Mouse (Mus musculus): ENCODE results near the gene Ctdsp2.

Ctdsp2 gene

GRCm38 (mm10) chr10:126990313-126991056 is 12.0 kb downstream of the Ctdsp2 start:
- peak; percentile 44 for DNase-seq (ENCODE audit: low read depth, low spot score)

DNA sequence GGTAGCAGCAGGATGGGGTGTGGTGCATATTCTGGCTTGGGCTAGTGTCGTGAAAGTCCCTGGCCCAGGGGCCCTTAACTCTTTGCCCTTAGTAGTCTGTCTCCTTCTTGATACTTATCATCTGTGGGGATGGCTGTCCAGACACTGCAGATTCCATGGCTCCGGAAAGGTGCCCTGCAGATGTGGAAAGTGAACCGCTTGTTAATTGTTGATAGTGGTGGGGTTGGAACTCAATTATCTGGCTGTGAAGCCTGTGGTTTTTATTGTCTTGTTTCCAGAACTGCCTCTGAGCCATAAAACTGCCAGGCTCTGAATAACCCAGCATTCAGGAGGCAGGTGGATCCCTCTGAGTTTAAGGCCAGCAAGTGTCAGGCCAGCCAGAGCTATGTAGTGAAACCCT is 13.2 kb downstream of the Ctdsp2 start:
- no peak for DNase-seq (ENCODE audit: low read depth, low spot score)

DNA sequence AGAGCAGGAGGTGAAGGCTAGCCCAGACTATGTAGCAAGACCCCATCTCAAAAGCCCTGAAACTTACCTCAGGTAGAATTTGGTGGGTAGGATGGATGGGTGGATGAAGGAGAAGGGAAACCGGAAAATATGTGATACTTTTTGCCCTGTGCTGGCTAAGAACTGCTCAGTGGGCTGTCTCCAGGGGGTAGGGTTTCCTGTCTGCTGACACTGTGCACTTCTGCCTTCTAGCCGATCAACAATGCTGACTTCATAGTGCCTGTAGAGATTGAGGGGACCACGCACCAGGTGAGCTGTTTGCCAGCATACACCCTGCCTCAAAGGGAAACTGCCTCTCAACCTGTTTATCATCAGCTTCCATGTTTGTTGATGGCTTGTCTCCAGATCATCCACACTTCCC is 15.1 kb downstream of the Ctdsp2 start:
- DNase-seq (ENCODE audit: low read depth, low spot score): no peak

DNA sequence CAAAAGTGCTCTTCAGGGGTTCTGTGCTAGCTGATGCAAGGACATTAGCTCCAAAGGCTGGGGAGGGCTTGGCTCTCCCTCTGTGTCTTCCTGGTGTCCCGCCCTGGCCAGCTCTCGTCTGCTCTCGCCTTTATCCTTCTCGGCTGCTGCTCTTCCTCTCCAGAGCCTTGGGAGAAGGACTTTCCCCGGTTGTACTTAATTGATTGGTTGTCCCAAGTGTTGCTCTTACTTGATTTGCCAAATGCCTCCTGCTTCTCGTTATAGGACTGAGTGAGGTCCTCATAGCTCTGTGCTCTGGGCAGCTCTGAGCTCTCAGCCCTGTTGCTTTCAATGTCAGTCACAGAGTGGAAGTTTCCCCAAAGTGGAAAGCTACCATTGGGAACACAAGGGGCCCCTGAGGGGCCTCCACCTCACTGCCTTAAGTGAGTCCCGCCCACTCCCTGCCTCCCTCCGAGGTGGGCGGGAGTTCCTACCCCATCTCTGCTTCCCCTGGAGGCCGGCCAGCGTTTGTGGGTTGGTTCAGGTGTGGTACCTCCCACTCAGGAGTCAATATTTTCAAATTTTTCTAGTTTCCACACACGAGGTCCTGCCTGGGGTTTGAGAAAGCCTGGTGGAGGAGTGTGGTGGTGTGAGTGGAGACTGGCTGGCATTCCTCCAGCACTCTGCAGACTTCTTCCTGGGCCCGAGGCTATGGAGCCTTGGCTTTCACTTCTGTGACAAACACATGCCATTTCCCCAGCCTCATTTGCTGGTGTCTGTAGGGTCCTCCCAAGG is 19.0 kb downstream of the Ctdsp2 start:
- no peak for DNase-seq (ENCODE audit: low read depth, low spot score)

DNA sequence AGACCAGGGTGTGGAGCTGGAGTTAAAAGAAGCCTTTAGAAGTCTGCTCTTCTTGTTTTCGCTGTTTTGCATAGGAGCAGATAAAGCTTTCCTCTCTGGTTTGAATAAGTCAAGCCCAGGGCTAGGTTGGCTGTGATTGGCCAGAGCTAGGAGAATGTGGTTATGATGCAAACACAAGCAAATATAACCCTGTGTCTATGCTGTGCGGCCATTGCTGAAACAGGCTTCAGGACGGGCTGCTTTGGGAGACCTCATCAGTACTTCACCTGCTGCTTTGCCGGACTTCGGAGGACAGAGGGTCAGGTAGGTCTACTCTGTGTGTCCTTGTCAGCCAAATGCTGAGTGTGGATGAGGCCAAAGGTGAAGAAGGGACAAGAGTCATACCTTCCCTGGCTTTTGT is 22.0 kb downstream of the Ctdsp2 start, which contains the start of gene Avil:
TSS of gene Avil (plus strand) at position 181 of the 400 bp plus-strand sequence.
- no peak for DNase-seq (ENCODE audit: low read depth, low spot score)

DNA sequence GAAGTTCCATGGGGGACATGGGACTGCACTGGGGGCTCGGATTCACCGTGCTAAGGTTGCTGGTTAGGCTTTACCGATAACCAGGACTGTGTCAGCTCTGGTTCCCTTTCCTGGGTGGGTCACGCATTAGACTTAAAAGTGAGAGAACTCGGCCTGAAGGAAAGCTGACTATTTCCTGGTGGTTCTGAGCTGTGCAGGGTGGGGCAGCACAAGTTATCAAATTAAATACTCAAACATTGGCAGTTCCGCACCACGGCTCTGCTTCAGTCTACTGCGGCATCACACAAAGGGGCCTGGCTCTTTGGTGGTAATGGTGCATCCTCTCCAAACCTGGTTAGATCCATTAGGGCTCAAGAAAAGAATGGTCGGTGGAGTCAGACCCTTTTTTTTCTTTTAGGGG is 22.8 kb downstream of the Ctdsp2 start:
- no peak for DNase-seq (ENCODE audit: low read depth, low spot score)

DNA sequence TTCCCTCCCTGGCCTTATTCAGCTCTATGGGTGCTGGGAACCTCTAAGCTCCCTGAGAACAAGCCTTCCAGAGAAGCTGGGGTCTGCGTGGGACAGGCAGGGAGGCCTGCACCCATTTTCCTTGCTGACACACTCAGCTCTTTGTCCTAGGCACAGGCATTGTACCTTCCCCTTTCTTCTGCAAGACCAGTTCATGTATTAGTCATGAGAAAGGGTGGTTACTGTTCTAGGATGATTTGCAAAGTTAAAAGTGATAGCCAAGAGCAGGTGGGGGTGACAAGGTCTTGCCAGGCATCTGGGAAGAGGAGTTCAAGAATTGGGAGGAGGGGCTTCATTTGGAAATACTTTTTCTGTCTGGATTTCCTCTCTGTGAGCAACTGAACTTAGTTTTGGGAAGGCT is 23.5 kb downstream of the Ctdsp2 start:
- no peak for DNase-seq (ENCODE audit: low read depth, low spot score)

DNA sequence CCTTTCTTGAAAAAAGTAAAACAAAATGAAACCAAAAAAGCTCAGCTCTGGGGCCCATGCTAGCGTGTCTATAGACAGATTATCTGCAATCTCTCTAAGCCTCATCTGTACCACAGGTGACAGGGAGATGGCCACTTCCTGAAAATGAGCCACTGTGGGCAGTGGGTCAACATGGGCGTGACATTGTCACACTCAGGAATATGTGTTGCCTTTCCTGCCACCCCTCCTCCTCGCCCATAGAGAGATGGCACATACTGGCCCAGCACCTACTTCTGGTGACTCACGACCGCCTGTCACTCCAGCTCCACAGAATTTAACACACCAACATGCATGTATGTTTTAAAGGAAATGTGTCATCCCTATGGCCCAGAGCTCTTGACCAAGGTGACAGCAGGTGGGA is 24.2 kb downstream of the Ctdsp2 start:
- DNase-seq (ENCODE audit: low read depth, low spot score): no peak

- DNase-seq (ENCODE audit: low read depth, low spot score): no peak
Measured at GRCm38 (mm10) chr10:127003334-127003733, 24.8 kb downstream of the Ctdsp2 start.

GRCm38 (mm10) chr10:127003806-127004205 is 25.3 kb downstream of the Ctdsp2 start:
- DNase-seq (ENCODE audit: low read depth, low spot score): no peak

DNA sequence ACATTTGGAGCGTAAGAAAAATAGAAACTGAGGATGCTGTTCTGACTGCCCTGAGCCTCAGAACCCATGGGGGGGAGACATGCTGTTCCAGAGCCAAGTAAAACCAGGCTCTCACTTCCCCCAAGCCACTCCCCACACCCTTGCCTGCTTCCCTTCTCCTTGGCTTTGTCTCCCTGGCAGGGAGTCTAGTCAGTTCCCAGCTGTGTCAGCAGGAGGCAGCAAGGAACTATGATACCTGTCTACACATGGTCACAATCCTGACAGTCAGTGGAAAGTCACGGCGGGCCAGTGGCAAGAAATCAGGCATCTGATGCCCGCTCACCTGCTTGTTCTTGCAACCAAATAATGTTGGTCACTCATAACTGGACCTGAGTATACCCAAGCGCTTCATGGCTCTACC is 38.0 kb downstream of the Ctdsp2 start:
- DNase-seq (ENCODE audit: low read depth, low spot score): no peak

GRCm38 (mm10) chr10:127017071-127017470 is 38.6 kb downstream of the Ctdsp2 start:
- no peak for DNase-seq (ENCODE audit: low read depth, low spot score)

DNA sequence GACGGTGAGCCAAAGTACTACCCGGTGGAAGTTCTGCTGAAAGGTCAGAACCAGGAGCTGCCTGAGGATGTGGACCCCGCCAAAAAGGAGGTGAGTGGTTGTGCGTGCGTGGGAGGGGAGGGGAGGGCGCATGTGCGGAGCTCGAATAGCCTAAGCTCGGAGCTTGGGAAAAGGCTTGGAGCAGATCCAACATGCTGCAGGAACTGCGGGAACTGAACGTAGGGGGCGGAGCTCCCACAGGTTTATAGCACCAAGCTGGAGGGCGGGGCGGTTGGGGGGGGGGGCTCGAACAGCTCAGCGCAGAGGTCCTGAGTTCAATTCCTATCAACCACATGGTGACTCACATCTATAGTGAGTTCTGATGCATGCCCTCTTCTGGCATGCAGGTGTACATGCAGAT is 39.9 kb downstream of the Ctdsp2 start:
- no peak for DNase-seq (ENCODE audit: low read depth, low spot score)

DNA sequence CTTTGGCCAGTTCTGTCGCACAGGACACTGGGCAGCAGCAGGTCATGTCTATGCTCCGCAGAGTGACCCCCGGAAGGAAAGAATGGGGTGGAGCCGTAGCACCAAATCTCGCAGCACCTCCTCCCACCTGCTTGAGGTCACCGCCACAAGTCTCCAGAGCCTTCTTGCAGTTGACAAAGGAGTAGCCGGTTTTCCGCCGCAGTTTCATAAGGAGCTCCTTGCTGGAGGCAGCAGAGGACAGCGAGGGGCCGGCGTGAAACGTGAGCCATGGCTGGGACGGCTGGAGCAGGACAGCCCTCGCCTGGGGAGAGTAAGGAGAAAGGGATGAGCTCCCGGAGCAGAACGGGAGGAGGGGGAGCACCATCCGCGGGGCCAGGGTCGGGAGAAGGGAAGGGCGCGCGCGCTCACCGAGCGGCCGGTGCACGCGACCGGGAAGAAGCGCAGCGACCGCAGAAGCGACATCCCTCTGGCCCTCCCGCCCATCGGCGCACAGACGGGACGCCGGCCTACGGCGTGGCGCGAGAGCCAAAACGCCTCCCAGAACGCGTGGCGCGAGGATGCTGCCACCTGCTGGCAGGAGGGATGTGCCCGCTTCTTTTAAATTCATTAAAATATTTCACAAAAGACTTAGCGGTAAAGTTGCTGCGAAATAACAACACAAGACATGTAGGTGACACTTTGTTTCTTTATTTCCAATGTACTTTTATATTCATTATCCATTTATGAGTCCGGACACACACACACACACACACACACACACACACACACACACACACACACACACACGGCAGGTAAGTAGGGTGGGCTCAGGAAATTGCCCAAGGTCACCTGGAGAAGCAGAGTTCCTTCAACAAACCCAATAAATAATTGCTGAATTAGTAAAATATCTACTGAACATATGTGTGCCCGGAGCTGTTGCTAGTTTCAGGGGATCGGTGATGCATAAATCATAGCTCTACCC is 52.1 kb downstream of the Ctdsp2 start, which contains the start of gene Tsfm:
TSS of gene Tsfm (minus strand) at position 505 of the 961 bp plus-strand sequence.
- peak; percentile 73 for DNase-seq (ENCODE audit: low read depth, low spot score)

DNA sequence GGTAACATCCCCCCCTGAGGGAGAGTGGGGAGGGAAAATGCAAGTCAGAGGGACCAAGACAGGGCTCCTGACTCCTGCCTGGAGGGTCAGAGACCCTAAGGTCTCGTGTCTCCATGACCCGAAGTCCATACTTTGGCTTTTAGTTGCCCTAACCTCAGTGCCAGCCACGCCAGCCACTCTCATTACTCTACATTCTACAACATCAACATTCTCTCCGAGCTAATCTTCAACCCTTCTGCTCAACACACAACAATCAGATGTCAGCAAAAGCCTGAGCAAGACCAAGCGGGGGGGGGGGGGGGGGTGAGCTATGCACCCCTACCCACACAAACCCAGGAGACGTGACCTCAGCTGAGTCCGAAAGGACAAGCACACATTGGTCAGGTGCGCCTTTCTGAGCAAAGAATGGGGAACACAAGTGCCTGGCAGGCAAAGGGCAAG is 54.8 kb downstream of the Ctdsp2 start:
- DNase-seq (ENCODE audit: low read depth, low spot score): no peak

DNA sequence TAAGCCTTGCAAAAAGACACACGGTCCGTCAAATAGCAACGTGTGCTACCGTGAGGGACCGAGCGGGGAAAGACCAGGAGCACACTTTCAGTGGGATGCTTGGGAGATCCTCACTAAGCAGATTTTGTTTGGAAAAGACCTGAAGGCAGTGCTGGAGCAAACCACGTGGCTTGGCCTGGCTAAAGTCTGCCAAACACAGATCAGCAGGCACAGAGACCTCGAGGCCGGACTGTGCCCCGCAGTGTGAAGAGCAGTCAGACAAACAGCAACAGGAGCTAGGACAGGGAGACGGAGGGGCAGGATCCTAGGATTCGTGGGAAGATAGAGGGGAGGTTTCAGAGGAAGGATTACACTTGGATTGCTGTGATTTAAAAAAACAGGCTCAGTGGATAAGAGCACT is 57.8 kb downstream of the Ctdsp2 start:
- DNase-seq (ENCODE audit: low read depth, low spot score): no peak

- no peak for DNase-seq (ENCODE audit: low read depth, low spot score)
Measured at GRCm38 (mm10) chr10:127037641-127038040, 59.1 kb downstream of the Ctdsp2 start.

DNA sequence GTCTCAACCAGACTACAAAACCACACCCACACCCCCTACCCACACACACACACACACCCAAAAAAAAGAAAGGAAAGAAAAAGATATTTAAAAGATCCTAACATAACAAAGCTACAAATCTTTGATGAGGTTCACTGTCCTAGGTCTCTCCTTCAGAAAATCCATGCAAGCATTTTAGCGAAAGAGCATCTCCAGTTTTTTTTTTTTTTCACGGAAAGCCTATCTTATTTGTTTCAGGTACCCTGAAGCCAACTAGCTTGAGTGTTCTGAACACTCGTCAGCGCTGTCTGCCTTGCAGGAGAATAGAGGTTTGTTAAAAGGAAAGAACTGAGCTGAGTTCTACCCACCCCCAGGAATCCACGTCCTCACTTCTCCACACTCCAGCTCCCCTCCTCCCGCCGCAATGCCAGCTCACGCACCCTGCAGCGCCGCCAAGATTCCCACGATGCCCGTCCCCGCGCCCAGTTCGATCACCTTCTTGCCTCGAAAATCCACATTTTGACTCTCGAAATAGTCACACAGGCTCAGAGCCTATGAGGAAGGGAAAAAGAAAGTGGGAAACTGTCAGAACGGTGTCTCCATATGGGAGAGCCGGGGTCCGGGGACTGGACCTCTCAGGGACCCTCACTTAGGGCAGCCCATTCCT is 62.2 kb downstream of the Ctdsp2 start:
- no peak for DNase-seq (ENCODE audit: low read depth, low spot score)

DNA sequence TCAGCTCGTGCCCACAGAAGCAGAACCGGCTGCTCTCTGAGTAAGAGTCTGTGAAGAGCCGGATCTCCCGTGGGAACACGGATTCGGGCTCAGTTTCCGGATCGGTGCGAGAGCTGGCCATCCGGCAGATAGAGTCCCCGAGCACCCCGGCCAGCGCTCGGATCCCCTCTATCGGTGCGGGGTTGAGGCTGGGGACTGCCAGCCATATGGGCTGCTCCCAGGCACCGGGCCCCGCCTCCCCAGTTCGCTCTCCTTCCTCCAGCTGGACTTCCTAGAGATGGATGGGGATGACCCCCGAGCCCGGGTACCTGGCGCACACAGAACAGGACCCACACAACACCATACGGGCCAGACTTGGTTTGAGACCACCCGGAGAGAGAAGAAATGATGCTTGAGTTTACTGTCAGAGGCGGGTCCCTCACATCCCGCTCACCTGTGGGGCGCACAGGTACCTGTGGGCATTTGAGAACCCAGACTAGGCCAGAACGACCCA is 62.8 kb downstream of the Ctdsp2 start, which contains the start of the genes Mettl1 and Eef1akmt3:
TSS of gene Mettl1 (plus strand) at position 141 of the 493 bp plus-strand sequence.
TSS of gene Eef1akmt3 (minus strand) at position 240 of the 493 bp plus-strand sequence.
- DNase-seq (ENCODE audit: low read depth, low spot score): no peak

DNA sequence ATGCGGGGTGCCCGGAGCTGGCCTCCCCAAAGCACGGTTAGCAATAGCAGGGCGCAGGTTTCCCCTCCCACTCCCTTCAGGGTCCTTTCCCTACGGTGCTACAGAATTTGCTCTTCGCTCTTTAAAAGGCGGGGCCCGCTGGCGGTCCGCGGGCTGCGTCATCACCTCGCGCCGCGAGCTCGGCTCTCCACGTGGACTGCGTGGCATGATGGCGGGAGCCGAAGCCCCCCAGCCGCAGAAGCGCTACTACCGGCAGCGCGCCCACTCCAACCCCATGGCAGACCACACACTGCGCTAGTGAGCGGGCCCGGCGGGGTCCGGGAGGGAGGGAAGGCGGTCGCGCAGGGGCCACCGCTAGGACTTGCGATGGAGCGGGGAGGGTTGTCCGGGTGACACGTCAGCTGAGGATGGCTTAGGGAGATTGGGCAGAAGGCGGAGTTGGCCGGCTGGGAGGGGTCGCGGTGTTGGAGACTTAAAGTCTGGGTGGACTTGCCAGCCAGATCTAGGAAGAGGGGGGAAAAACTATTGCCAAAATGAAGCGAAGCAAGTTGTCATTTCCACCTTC is 63.3 kb downstream of the Ctdsp2 start:
- DNase-seq (ENCODE audit: low read depth, low spot score): no peak
